Mouse (Mus musculus): ENCODE measurements around the gene Clybl.

The Clybl gene

GRCm38 (mm10) chr14:122385758-122386157 is 204.3 kb downstream of the Clybl start:
- DNase-seq (ENCODE audit: low read depth): no peak

GRCm38 (mm10) chr14:122386281-122387130 is 205.0 kb downstream of the Clybl start:
- no peak for DNase-seq (ENCODE audit: low read depth)

- no peak for DNase-seq (ENCODE audit: low read depth)
Measured at GRCm38 (mm10) chr14:122387781-122388180, 206.3 kb downstream of the Clybl start.

- DNase-seq (ENCODE audit: low read depth): no peak
Measured at GRCm38 (mm10) chr14:122388431-122389031, 207.0 kb downstream of the Clybl start.

GRCm38 (mm10) chr14:122389684-122390370 is 208.3 kb downstream of the Clybl start:
- DNase-seq (ENCODE audit: low read depth): no peak

- no peak for DNase-seq (ENCODE audit: low read depth)
Measured at GRCm38 (mm10) chr14:122390935-122391334, 209.4 kb downstream of the Clybl start.

GRCm38 (mm10) chr14:122393119-122393518 is 211.6 kb downstream of the Clybl start:
- DNase-seq (ENCODE audit: low read depth): no peak

- DNase-seq (ENCODE audit: low read depth): no peak
Measured at GRCm38 (mm10) chr14:122398676-122399075, 217.2 kb downstream of the Clybl start.

GRCm38 (mm10) chr14:122399906-122400305 is 218.4 kb downstream of the Clybl start:
- no peak for DNase-seq (ENCODE audit: low read depth)

- DNase-seq (ENCODE audit: low read depth): no peak
Measured at GRCm38 (mm10) chr14:122401886-122402285, 220.4 kb downstream of the Clybl start.

GRCm38 (mm10) chr14:122402716-122403258 is 221.3 kb downstream of the Clybl start:
- no peak for DNase-seq (ENCODE audit: low read depth)

GRCm38 (mm10) chr14:122403422-122403940 is 222.0 kb downstream of the Clybl start:
- DNase-seq (ENCODE audit: low read depth): no peak

GRCm38 (mm10) chr14:122404596-122405154 is 223.2 kb downstream of the Clybl start:
- no peak for DNase-seq (ENCODE audit: low read depth)

GRCm38 (mm10) chr14:122405236-122405635 is 223.7 kb downstream of the Clybl start:
- no peak for DNase-seq (ENCODE audit: low read depth)

- no peak for DNase-seq (ENCODE audit: low read depth)
Measured at GRCm38 (mm10) chr14:122405897-122406540, 224.5 kb downstream of the Clybl start.

- no peak for DNase-seq (ENCODE audit: low read depth)
Measured at GRCm38 (mm10) chr14:122406541-122407219, 225.2 kb downstream of the Clybl start.

GRCm38 (mm10) chr14:122412841-122413541 is 231.5 kb downstream of the Clybl start:
- no peak for DNase-seq (ENCODE audit: low read depth)

- DNase-seq (ENCODE audit: low read depth): no peak
Measured at GRCm38 (mm10) chr14:122413542-122413928, 232.0 kb downstream of the Clybl start.

- DNase-seq (ENCODE audit: low read depth): no peak
Measured at GRCm38 (mm10) chr14:122414786-122415185, 233.3 kb downstream of the Clybl start.

GRCm38 (mm10) chr14:122416166-122416771 is 234.8 kb downstream of the Clybl start:
- no peak for DNase-seq (ENCODE audit: low read depth)

Measured in c-Kit-positive CD71-negative TER-119-negative erythroid progenitor cells, embryonic 14.5 days (primary cell).